Mouse (Mus musculus) ovary, adult 18-20 months (tissue): Measurements from ENCODE around the gene Pphln1.

Experiments used
- DNase-seq: peaks from one replicate; pipeline ENCODE4 v3.0.0; 2022; ENCODE audit warnings: low spot score, mixed read lengths

Pphln1 gene

DNA sequence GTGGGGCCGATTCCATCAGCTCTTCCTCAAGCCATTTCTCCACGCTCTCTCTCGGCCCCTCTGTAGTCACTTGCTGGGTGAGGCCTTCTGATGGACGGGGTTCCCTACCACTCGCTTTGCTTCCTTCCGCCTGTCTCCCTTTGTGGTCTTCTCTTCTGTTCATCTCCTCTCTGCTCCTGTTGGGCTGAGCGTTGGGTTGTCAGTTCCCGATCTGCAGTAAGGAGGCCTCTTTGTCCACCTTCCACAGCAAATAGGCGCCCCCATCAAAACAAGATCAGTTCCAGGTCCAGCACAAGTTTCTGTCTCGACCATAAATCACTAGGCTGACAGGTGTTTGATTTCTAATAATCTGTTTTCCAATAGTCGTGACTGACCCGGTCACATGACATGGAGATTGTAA lies 37.8 kb downstream of the Pphln1 start:
- DNase-seq, result no peak

DNA sequence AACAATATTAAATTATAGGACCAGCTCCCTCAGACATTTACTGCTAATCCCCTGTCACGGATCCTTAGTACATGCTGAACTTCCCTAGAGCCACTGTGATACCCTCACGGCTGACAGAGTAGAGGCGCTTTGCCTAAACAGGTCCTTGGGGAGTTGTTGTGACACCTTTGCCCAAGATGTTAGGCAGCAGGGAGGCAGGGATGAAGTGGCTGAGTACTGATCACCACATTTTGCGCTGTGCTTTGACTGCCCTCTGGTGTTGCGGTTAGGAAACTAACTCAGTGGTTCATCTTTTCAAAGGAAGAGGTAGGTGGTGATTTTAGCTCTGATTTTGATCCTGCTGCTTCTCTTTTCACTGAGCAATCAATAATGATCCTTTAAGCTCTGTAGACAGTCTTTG lies 40.5 kb downstream of the Pphln1 start:
- no peak for DNase-seq

DNA sequence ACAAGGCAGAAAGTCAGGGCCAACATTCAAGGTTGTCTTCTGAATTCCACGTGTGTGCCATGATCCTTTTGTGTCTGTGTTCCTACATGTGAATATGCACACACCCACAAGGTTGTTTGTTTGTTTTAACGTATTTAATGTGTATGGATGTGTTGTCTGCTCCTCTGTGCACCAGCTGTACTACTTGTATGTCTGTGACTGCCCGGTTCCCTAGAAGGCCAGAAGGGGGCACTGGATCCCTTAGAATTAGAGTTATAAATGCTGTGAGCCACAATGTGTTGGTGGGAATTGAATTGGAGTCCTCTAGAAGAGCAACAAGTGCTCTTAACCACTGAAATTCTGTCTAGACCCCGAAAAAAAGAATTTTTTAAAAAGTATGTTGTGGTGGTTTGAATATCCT lies 44.1 kb downstream of the Pphln1 start:
- DNase-seq, result no peak

DNA sequence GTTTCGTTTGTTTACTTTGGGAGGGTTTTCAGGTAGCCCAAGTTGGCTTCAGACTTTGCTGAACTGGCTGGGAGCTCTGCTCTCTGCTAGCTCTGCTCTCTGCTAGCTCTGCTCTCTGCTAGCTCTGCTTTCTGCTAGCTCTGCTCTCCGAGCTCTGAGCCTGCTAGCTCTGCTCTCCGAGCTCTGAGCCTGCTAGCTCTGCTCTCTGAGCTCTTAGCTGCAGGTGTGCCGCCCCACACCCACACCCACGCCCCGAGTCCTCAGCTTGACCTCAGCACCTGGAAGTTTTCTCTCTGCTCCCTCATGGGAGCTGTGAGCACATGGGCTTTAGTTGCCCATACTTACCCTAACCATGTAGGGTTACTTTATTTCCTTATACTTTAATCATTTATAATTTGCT lies 45.5 kb downstream of the Pphln1 start:
- DNase-seq, result no peak

DNA sequence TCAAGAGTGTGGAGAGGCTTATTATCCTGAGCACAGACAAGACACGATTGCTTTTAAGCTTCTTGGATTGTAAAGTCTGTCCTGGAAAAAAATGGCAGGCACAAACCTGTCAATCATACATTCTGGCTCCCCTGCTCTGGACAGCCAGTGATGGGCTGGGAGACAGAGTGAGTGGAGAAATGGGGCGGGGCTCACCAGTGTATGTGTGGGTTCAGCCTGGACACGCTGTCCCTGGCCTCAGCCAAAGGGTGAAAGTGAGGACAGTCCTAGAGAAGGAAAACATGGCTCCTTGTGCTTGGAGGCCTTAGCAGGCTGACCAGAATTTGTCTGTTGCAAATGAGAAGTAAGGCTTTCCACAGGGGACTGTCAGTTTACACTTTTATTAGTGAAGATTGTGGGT lies 50.7 kb downstream of the Pphln1 start:
- no peak for DNase-seq

DNA sequence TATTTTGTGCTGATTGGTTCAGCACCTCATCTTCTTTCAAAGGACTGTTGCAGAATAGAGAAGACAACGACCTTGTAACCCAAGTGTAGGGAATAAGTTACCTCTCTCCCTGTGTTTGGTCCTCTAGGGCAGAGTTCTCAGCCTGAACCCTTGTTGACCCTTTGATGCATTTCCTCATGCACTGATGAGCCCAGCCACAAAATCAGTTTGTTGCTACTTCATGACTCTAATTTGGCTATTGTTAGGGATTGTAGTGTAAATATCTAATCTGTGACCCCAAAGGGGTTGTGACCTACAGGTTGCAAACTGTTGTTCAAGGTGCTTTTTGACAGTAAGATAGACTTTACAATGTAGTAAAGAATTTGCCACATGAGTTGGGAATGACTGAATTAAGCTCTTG lies 55.1 kb downstream of the Pphln1 start:
- no peak for DNase-seq

DNA sequence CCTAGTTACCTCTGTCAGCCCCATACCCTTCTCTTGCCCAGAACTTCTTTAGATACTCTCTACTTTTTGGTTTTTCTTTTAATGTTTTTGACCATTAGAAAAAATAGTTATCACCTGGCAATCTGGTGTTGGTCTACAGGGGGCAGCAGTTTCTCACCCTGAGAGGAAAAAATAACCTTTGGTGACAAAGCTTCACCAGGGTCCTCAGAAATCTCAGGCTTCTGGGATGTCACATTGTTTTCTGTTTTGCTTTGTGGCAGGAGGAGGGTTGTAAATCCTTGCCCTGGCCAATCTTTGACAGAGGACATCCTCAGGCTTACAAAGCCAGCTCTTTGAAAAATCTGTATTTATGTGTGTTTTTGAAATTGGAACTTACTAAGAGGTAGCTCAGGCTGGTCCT lies 57.9 kb downstream of the Pphln1 start:
- DNase-seq, result no peak

DNA sequence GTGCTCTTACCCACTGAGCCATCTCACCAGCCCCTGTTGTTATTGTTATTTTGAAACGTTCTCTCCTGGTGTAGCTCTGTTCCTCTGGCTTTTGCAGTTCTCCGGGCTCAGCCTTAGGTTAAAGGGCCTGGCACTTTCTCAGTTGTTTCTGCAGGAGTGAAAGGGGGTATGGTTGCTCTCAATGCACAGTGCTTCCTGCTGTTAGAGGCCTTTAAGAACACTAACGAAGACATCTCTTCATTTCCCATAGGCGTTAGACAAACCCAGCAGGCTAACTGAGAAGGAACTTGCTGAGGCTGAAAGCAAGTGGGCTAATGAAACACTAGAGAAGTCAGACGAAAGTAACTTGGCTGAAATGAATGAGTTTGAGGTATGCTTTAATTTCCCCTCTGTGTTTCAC lies 61.3 kb downstream of the Pphln1 start:
- no peak for DNase-seq

DNA sequence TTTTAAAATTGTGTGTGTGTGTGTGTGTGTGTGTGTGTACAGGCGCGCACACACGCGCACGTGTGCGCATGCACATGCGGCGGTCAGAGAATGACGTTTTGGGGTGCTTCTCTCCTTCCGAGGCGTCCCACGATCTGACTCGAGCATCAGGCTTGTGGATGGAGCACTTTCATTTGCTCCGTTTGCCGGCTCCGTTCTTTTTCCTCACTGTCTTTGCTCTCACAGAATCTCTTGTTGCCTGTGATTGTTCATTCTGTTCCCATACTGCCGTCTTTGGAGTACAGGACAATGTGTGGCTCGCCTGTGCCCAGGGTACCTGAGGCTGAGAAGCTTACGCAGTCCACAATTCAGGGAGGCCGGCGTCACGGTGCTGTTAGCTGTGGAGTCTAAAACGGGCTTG lies 62.9 kb downstream of the Pphln1 start:
- no peak for DNase-seq

DNA sequence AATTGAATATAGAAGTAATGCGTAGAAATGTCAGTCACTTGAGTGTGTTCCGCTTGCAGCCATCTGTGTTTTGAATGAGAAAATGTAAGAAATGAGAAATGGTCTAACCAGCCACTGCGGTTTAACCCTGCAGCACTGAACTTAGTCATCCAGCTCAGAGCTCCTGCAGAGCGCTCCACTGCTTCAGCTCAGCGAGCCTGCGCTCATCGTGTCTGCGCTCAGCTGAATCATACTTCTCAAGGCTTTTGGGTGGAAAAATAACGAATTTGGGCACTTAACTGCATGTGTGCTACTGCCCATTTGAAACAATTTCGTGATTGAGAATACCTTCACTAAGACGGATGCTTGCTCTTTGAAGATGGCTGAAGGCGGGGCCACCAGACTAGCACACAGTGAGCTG lies 73.5 kb downstream of the Pphln1 start:
- no peak for DNase-seq

DNA sequence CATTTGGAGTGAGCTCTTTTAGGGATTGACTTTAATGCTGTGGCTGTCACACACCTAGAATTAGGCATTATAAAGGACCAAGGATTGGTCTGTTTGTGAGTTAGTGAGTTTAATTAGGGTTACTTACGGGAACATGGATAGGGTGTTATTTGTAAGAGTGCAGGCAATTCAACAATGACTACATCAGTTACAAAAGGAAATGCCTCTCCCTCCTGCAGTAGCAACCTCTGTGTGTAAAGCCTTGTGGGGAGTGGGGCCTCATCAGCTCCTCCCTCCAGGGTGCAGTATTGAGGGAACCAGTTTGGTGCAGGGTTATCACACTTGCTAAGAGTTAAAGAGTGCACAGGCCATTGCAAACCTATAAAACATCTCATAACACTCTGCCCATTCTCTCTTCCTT lies 73.9 kb downstream of the Pphln1 start:
- no peak for DNase-seq

DNA sequence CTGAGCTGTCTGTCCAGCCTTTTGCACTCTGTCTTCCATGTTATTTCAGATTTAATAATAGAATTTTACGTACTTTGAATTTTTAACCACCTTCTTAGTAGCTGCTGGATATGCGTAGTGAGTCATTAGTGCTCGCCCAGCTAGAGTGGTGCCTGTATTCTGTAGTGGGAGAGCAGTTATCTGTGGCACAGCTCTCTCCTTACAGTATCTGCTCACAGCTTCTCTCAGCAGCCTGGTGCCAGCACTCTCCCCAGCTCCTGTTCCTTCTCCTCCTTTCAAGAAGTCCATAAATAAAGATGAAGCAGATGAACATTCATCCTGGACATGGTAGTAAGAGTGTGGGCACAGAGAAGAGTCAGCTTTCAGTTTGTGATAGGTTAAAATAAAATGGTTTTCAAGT lies 76.1 kb downstream of the Pphln1 start:
- DNase-seq, result no peak

DNA sequence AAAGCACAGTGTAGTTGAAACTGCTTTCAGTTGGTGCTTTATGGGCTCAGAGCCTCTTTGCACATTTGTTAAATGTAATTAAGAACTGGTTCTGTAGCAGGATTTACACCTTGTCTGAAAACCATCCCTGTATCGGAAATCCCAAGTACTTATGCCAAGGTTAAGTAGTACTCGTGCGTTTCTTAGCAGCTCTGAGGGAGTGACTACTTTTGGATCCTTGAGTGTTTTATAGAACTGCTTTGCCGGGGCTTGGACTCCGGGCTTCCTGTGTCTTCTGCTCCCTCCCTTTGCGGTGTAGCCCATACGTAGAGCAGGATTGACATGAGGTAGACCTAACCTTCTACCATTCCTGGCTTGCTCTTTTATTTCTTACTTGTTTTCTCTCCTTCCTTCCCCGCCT lies 77.5 kb downstream of the Pphln1 start:
- DNase-seq, result no peak

DNA sequence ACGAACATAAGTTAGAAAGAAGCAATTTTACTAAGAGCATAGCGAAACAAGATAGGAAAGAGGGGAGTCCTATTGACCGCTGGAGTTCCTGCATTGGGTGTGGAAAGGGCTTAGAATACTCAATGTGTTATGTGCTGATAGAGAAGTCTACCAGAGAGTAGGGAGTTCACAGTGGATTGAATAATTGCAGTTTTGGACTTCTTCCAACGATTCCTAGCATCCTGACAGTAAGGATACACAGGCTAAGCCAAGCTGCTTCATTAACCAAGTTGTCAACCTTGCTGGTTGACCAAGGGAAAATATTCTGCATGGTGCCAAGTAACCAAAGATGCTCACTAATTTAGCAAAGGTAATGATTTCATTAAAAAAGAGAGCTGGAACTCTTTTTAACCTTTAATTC lies 79.6 kb downstream of the Pphln1 start:
- no peak for DNase-seq

DNA sequence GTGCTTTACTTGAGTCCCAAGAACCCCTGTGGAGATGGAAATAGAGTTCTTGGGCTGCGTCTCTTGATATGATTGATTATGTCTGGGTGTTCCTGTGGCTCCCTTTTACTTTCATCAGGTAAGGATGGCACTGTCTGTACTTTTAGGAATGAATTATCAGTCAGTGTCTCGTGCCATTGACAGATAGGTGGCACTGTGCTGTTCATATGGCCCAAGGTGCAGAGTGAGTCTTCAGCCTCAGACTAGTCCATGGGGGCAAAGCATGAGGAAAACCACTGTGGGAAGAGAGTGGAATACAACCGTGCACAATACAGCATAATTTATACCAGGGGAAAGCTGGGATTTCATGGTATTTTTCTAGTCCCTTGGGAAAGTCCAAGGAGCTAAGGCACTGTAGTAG lies 80.5 kb downstream of the Pphln1 start:
- DNase-seq, result no peak

DNA sequence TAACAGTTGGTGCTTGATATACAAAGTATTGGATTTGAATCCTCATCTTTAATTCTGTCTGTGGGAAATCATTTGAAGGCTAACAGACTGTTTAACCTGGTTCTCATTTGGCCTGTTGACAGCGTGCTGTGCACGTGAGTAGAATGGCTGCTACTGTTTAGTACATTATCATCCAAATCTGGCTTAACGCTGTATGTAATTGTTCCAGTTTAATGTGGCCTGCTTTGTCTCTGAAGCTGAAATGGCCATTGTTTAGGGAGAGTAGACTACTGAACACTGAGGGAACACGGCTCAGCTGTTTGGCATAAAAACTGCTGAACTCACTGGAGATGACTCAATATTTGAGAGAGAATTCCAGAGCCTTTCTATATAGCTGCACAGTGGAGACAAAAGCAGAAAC lies 81.3 kb downstream of the Pphln1 start:
- DNase-seq, result no peak

DNA sequence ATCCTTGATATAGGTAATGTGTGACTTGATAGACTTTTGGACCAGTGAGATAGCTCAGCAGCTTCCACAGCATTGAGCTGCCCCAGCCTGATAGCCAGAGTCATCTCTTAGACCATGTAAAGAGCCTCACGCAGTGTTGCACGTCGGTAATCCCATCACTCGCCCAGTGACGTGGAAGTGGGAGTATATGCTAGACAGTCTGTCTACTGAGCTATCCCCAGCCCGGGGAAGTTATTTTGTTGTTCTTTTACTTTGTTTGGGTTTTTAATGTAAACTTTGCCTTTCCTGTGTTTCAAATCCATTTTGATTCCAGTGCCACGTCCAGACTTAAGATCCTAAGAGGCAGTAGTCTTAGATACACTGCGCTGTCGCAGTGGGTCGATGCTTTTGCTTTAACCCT lies 83.0 kb downstream of the Pphln1 start:
- DNase-seq, result no peak

DNA sequence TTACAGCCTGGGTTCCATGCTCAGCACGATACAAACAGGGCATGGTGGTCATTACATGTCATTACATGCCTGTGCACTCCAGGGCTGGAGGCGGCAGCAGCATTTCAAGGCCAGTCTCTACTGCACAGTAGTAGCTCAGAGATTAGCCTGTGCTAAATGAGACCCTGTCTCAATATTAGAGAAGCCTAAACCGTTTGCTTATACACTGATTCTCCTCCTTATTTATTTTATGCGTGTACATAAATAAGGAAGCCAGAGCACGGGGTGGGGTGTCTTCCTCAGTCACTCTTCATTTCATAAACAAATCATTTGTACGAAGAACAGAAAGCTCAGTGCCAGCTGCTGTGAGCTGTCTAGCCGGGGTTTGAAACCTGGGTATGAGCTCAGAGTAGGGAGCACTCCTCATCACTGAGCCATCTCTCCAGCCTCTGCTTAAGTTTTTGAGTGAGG lies 86.1 kb downstream of the Pphln1 start:
- no peak for DNase-seq

DNA sequence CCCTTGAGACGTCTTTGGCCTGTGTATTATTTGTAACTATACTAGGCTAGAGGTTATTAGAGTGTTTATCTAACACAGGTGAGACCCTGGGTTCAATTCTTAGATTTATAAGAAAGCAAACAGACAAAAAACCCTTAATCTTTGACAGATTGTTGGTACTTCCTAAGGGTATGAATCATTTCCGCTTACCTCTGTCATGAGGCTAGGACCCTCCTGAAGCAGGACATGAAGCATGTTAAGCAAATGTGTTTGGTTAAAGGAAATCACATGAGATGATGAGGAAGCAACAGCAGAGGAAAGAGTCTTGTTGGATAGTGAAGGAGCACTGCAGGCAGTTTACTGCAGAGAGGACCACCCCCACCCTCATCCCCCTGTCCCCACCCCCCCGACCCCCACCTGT lies 87.1 kb downstream of the Pphln1 start:
- no peak for DNase-seq

DNA sequence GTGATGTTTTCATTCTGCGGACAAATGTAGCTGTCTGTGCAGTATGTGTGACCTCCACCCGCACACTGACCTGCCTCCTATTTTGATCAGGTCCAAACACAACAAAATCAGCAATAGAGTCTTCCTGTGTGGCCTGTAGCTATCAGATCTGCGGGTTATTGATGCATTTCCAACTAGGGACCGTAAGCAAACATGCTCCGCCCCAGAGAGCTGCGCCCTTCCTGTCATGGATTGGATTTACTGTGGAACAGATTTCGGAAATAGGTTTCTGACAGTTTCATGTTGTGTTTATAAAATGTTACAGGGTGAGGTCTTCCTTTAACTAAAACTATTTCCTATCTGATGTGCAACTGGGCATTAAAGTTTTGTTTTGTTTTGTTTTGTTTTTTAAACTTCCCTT lies 87.9 kb downstream of the Pphln1 start:
- DNase-seq, result no peak

DNA sequence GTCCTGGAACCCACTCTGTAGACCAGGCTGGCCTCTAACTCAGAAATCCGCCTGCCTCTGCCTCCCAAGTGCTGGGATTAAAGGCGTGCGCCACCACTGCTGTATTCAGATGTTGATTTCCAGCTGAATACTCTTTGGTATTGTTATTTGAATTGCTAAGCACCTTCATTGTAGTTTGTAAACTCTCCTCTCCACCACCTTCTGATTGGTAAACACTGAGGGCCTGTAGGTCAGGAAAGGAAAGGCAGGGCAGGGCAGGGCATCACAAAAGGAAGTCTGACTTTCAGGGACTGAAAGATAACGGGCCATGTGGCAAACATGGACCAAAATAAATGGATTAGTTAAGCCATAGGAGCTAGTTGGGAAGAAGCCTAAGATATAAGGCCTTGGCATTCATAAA lies 91.4 kb downstream of the Pphln1 start:
- no peak for DNase-seq

DNA sequence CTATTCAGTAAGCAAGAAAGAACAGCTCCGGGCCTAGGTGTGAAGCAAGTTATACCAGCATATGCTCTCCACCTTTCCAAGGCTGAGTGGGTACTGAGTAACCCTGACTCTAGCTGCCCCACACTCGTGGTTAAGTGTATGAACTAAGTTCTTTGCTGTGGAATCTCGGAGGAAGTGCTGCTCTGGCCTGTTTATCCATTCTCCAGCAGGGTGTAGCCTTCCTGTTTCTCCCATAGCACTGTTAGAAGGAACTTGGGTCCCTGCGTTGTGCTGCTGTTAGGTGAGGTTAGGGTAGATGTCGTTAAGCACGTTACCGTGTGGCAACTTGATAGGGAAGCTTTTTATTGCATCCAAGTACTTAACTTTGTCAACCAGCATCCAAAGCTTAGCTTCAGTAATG lies 96.5 kb downstream of the Pphln1 start:
- DNase-seq, result no peak

DNA sequence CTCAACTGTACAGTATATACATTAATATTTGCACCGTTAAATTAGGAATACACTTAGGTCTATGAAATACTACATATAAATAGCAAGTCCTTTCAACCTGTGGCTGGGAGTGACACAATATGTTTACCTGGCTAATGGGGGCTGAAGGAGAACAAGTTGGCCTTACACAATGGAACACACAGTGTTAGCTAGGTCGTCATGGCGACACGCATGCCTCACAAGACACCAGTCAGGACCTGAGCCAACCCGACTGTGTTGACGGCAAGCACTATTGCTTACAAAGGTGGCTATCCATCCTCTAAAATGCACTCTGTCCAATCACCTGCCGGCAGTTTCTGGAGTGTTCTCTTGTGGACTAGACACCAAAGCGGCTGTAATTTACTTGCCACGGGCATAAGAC lies 101.7 kb downstream of the Pphln1 start:
- no peak for DNase-seq

DNA sequence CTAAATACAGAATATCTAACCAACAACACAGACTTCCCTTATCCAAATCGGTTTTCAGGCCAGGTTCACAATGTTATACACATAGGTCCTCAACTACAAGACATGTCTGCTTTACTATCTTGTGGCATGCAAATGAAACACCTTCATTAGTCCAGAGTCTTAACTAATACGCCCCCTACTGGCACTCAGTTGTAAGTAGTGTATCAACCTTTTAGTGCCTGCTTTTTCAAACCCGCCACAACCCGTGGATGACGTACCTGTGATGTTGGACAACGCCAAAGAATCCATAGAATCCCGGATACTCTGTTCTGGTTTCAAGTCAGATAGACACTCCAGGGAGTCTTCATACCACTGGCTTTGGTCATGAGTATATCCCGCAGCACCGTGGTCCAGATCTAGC lies 104.6 kb downstream of the Pphln1 start:
- no peak for DNase-seq

DNA sequence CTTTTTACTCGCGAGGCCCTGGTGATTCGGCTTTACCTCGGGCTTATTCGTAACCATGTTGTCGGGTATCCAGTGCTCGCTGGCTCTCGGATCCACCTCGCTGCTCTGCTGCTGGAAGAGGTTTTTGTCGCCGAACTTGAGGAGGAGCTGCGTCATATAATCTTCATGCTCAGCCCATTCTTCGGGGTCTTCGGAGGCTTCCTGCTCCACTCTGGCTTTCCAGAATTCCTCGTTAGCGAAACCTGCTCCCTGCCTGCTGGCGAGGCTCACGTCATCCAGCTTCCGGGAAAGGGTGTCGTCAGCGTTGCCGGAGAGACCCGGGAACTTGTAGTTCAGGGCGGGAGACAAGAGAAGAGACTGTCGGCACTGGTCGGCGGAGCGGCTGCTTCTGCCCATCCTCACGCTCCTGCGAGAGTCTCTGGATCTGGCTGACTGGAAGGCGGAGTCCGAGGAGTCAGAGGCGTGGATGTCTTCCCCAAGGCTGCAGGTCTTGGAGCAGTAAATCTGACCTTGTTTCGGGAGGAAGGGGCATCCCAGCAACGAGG lies 105.1 kb downstream of the Pphln1 start:
- DNase-seq, result no peak
